Mouse (Mus musculus) MEL (cell line): Measurements from ENCODE around the gene Irf3.

Source experiments
- CTCF ChIP-seq, 3 experiments: IDR thresholded peaks in 2 of 3; conservative IDR thresholded peaks in 1 of 3; 2 replicates each; pipeline ENCODE4 v1.5.1; 2011 to 2012; ENCODE audit warnings: low read length in 3 of 3, low read depth in 2 of 3, mild to moderate bottlenecking in 2 of 3, improper control_type of control experiment in 1 of 3, inconsistent platforms in 1 of 3, mixed read lengths in 1 of 3, moderate library complexity in 1 of 3; ENCODE audit not compliant: control insufficient read depth in 1 of 3, insufficient read depth in 1 of 3, poor library complexity in 1 of 3, severe bottlenecking in 1 of 3
- E2F4 ChIP-seq: IDR thresholded peaks from 2 replicates; pipeline ENCODE4 v1.6.1; 2011; ENCODE audit warnings: low read depth, low read length, improper control_type of control experiment, borderline replicate concordance
- EP300 ChIP-seq, 2 experiments: IDR thresholded peaks; 2 replicates each; pipeline ENCODE4 v1.6.1; 2011; ENCODE audit warnings: improper control_type of control experiment in 2 of 2, low read length in 2 of 2, low read depth in 1 of 2, mild to moderate bottlenecking in 1 of 2
- HCFC1 ChIP-seq: IDR thresholded peaks from 2 replicates; pipeline ENCODE4 v1.6.1; 2012; ENCODE audit warnings: low read depth, mild to moderate bottlenecking, inconsistent platforms, low read length, improper control_type of control experiment, moderate library complexity
- MYC ChIP-seq: IDR thresholded peaks from 2 replicates; pipeline ENCODE4 v1.6.1; 2011; ENCODE audit warnings: low read depth, mild to moderate bottlenecking, low read length, improper control_type of control experiment, moderate library complexity
- POLR2A ChIP-seq, 2 experiments: IDR thresholded peaks; 2 replicates each; pipeline ENCODE4 v1.6.1; 2011 to 2012; ENCODE audit warnings: low read length in 2 of 2, mild to moderate bottlenecking in 2 of 2, control low read depth in 1 of 2, improper control_type of control experiment in 1 of 2, low read depth in 1 of 2, moderate library complexity in 1 of 2; ENCODE audit not compliant: control insufficient read depth in 1 of 2, insufficient read depth in 1 of 2, poor library complexity in 1 of 2
- POLR2AphosphoS2 ChIP-seq: IDR thresholded peaks from 2 replicates; pipeline ENCODE4 v1.6.1; 2011; ENCODE audit warnings: low read length, improper control_type of control experiment
- USF2 ChIP-seq, 2 experiments: IDR thresholded peaks; 2 replicates each; pipeline ENCODE4 v1.6.1; 2011 to 2012; ENCODE audit warnings: improper control_type of control experiment in 2 of 2, low read length in 2 of 2, borderline replicate concordance in 1 of 2, inconsistent platforms in 1 of 2, low read depth in 1 of 2, mild to moderate bottlenecking in 1 of 2; ENCODE audit not compliant: insufficient read depth in 1 of 2
- ZKSCAN1 ChIP-seq: IDR thresholded peaks from 2 replicates; pipeline ENCODE4 v1.6.1; 2012; ENCODE audit warnings: low read depth, mild to moderate bottlenecking, inconsistent platforms, low read length, improper control_type of control experiment, moderate library complexity

- TF ChIP-seq CTCF (IDR thresholded peaks at IDR 0.05 in 2 of 3, conservative IDR thresholded peaks at IDR 0.05 in 1 of 3; ENCODE audit: control insufficient read depth in 1 of 3, insufficient read depth in 1 of 3, low read depth in 2 of 3, low read length in 3 of 3, poor library complexity in 1 of 3, severe bottlenecking in 1 of 3) = no peak
- no peak for TF ChIP-seq ZKSCAN1
- no peak for TF ChIP-seq E2F4
- no peak for TF ChIP-seq EP300 (IDR thresholded peaks at IDR 0.05; ENCODE audit: low read depth in 1 of 2, low read length in 2 of 2)
- TF ChIP-seq MYC = no peak
- no peak for TF ChIP-seq USF2 (IDR thresholded peaks at IDR 0.05; ENCODE audit: borderline replicate concordance in 1 of 2, insufficient read depth in 1 of 2, low read depth in 1 of 2, low read length in 2 of 2)
- TF ChIP-seq POLR2A (IDR thresholded peaks at IDR 0.05; ENCODE audit: control insufficient read depth in 1 of 2, insufficient read depth in 1 of 2, low read depth in 1 of 2, low read length in 2 of 2, poor library complexity in 1 of 2) = no peak
- no peak for TF ChIP-seq POLR2AphosphoS2
- no peak for TF ChIP-seq HCFC1
Observed at GRCm38 (mm10) chr7:44983944-44984832, 13.3 kb upstream of the Irf3 start.
